Mouse (Mus musculus) lung, adult 2 months (tissue): ENCODE measurements around the gene D17Wsu92e. TPM values are rescaled to one million over a fixed set of nuclear protein-coding genes. Genes with fewer than 3 reads are reported as not detected.

Experiments used
- DNase-seq: peaks from one replicate; pipeline ENCODE4 v3.0.0; 2022
- H3K4me1 ChIP-seq: fragments of 200-500 bp; 2 replicates; pipeline ENCODE4 v1.6.1; 2011; ENCODE audit warnings: low read length; ENCODE audit not compliant: control insufficient read depth, insufficient read depth
- H3K4me3 ChIP-seq: fragments of 200-500 bp; replicated peaks from 2 replicates; pipeline ENCODE3; 2011; ENCODE audit warnings: low read depth, mild to moderate bottlenecking, control low read depth, low read length; ENCODE audit errors: extremely low read depth
- CTCF ChIP-seq: fragments of 200-500 bp; IDR thresholded peaks from 2 replicates; pipeline ENCODE4 v1.5.1; 2011; ENCODE audit warnings: mild to moderate bottlenecking, low read length, control low read depth; ENCODE audit not compliant: insufficient read depth
- POLR2A ChIP-seq: fragments of 200-500 bp; IDR thresholded peaks from 2 replicates; pipeline ENCODE4 v1.6.1; 2011; ENCODE audit warnings: low read depth, mild to moderate bottlenecking, control low read depth, low read length, borderline replicate concordance; ENCODE audit errors: extremely low read depth
- WGBS: fragments of 180-500 bp; shearing (Covaris S2); methylation state at CpG from one replicate; pipeline ENCODE4 v1.1.7; 2018; 5-methylcytosine and 5-hydroxymethylcytosine counted together
- polyA plus RNA-seq: library from polyadenylated mRNA; depleted of rRNA; stranded (reverse); fragments of >200 nt; gene quantifications from 2 replicates; pipeline ENCODE4 v1.2.3, GENCODE M21; 2012

The D17Wsu92e gene
- polyA plus RNA-seq, 1 experiment, result 131 TPM

DNA sequence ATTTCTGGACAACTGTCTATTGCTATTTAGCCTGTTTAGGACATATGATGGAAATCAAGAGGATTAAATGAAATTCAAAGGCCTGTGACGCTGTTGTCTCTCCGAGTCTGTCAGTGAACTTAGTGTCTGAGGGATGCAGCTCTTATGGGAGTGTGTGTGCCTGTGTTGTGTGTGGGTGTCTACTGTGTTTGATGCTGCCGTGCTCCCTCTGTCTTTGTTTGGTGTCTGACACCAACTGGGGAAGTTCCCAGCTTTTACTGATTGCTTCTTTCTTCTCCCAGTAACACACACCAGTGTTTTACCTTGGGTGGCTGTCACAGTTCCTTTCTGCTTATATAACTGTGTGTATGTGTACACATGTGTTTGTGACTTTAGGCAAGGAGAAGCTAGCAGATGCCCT lies 46.2 kb downstream of the D17Wsu92e start:
- WGBS, result 87% methylated on average over 3 of the region's 3 CpGs
- TF ChIP-seq CTCF (no peak), POLR2A (no peak)
- Histone ChIP-seq H3K4me1 (peaks cover 6% of the 10 kb centered on the region), H3K4me3 (no peak overlapping the region)
- DNase-seq, result no peak

DNA sequence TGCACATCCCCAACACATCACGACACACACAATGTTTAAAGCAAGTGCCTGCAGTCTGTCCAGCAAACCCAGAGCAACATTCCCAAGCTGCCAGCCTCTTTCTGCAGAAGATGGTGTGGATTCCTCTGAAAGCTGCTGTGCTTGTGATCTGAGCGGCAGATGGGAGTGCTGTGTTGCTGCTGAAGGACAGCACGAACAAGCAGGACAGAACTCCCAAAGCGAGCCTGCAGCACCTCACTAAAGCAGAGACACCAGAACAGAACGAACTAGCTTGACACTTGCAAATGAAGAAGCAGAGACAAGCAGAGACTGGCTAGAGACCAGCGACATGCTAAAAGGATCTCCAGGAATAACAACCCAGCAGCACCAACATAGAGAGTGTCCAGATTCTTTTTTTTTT lies 48.8 kb downstream of the D17Wsu92e start:
- WGBS, result 85% methylated on average over 6 of the region's 6 CpGs
- DNase-seq, result no peak
- no peaks in the 10 kb centered on the region for H3K4me1 ChIP-seq
- H3K4me3 ChIP-seq, result no peak overlapping the region
- TF ChIP-seq POLR2A, result no peak
- no peak for TF ChIP-seq CTCF

- peak; percentile 73 for DNase-seq
- 71% methylated on average over 8 of the region's 8 CpGs for WGBS
Observed at GRCm38 (mm10) chr17:27768817-27769542, 51.5 kb downstream of the D17Wsu92e start.

DNA sequence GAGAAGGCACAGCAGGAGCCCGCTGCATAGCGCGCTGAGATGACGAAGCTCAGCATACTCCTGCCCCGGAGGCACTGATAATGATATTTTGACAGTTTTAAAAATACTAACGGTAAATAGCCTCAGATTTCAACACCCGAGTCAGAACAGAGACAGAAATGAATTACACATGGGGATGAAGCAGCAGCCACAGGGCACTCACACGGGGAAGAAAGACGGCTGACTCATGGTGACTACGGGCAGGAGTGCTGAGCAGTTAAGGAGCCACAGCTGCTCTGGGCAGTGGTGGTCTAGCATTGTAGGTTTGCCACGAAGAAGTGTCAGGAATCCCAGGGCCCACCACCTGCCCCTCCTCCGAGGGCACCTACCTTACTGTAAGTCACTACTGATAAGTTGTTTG lies 52.9 kb downstream of the D17Wsu92e start:
- Histone ChIP-seq H3K4me3 (no peak overlapping the region), H3K4me1 (no peaks in the 10 kb centered on the region)
- no peak for TF ChIP-seq POLR2A
- no peak for TF ChIP-seq CTCF
- WGBS, result 84% methylated on average over 12 of the region's 12 CpGs
- DNase-seq, result no peak

More at GRCm38 (mm10) chr17:27768817-27769542, 51.5 kb downstream of the D17Wsu92e start:
- TF ChIP-seq CTCF (peak; percentile 93), POLR2A (no peak)
- H3K4me1 ChIP-seq, result no peaks in the 10 kb centered on the region
- no peak overlapping the region for H3K4me3 ChIP-seq

DNA sequence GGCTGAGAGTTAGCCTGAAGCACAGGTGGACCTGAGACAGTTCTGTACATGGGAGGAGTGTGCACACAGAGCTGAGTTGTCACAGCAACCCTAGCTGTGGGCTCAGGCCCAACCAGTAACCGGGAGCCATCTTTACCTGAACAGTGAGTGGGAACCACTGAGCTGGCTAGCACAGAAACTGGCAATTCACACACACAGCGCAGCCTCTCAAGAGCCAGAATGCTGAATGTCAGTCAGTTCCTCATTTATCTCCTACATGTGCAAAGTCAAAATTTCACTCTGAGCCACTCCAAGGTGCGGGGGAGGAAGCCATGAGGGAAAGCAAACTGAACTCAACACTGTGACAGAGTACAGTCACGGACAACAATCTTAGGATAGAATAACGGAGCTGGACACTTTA lies 53.3 kb downstream of the D17Wsu92e start:
- TF ChIP-seq CTCF, result no peak
- TF ChIP-seq POLR2A, result no peak
- no peak for DNase-seq
- H3K4me3 ChIP-seq, result no peak overlapping the region
- no peaks in the 10 kb centered on the region for H3K4me1 ChIP-seq
- WGBS, result 87% methylated on average over 5 of the region's 5 CpGs

DNA sequence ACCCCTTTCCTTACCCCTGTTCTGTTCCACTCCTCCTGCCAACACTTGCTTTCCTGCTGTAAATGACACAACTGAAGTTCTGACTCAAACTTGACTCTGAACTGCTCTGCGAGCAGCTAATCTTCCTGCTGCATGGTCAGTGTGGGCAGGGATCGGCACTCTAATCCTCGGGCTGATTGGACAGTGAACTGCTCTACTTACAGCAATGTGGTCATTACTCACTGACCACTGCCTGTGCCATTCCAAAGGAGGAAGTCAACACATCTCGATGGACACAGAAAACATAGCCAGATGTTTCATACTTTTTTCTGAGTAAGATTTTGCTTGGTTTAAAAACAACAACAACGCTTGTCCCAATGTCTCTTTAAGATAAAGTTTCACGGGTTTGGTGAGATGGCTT lies 55.4 kb downstream of the D17Wsu92e start:
- 89% methylated on average over 6 of the region's 6 CpGs for WGBS
- no peak for TF ChIP-seq POLR2A
- TF ChIP-seq CTCF, result no peak
- Histone ChIP-seq H3K4me1 (no peaks in the 10 kb centered on the region), H3K4me3 (no peak overlapping the region)
- DNase-seq, result no peak

DNA sequence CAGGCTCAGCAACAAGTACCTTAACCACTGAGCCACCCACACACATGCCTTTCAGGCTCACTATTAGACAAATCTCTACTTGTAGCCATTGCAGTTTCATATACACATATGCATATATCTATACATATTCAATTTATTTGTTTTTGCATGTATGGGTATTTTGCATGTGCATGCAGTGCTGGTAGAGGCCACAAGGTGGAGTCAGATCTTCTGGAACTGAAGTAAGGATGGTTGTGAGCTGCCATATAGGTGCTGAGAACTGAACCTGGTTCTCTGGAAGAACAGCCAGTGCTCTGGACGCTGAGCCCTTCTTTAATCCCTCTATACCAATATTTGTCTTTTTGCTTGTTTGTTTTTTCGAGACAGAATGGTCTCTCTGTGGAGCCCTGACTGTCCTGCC lies 56.0 kb downstream of the D17Wsu92e start:
- H3K4me3 ChIP-seq, result no peak overlapping the region
- no peaks in the 10 kb centered on the region for H3K4me1 ChIP-seq
- 93% methylated on average over 2 of the region's 2 CpGs for WGBS
- DNase-seq, result no peak
- TF ChIP-seq POLR2A, result no peak
- TF ChIP-seq CTCF, result no peak

DNA sequence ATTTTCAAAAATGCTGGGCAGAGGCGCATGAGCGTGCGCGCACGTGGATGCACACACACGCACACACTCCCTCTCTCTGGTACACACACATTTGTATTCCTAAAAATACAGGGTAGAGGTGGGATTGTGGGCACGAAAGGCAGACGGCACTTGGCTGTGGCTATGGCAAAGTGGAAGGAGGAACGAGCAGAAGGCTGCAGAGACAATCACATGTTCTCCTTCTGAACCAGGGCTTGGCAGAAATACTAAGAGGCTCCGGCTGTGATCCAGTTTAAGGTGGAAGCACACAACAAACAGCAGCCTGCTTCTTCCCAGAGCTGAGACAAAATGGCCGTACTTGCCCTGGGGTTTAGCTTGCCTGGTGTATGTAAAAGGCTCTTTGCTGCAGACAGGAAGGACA lies 57.6 kb downstream of the D17Wsu92e start:
- no peak overlapping the region for H3K4me3 ChIP-seq
- no peak for TF ChIP-seq POLR2A
- TF ChIP-seq CTCF, result no peak
- H3K4me1 ChIP-seq, result 0 out of 2 replicates have a peak, but pooled peaks cover 2% of the 10 kb centered on the region
- DNase-seq, result no peak
- 91% methylated on average over 11 of the region's 11 CpGs for WGBS

- WGBS, result 38% methylated on average over 9 of the region's 9 CpGs
- H3K4me3 ChIP-seq, result no peak overlapping the region
- H3K4me1 ChIP-seq, result 0 out of 2 replicates have a peak, but pooled peaks cover 2% of the 10 kb centered on the region
- TF ChIP-seq CTCF (peak; percentile 81), POLR2A (no peak)
- DNase-seq, result peak; percentile 28
Observed at GRCm38 (mm10) chr17:27761639-27762336, 58.7 kb downstream of the D17Wsu92e start.
